Mouse (Mus musculus) olfactory bulb, adult 2 months (tissue): ENCODE data around the gene Zfp648. TPM values are rescaled to one million over a fixed set of nuclear protein-coding genes. Genes with fewer than 3 reads are reported as not detected.

Experiments
- H3K27ac ChIP-seq: fragments of 200-500 bp; 2 replicates; pipeline ENCODE4 v1.5.1; 2012; ENCODE audit warnings: low read depth, low read length; ENCODE audit not compliant: insufficient read depth
- H3K4me1 ChIP-seq: fragments of 200-500 bp; 2 replicates; pipeline ENCODE4 v1.6.1; 2012; ENCODE audit warnings: low read length; ENCODE audit not compliant: control insufficient read depth, insufficient read depth
- H3K4me3 ChIP-seq: fragments of 200-500 bp; 2 replicates; pipeline ENCODE4 v1.5.1; 2012; ENCODE audit warnings: mild to moderate bottlenecking, low read depth, low read length, moderate library complexity; ENCODE audit not compliant: insufficient read depth
- CTCF ChIP-seq: fragments of 200-500 bp; IDR thresholded peaks from 2 replicates; pipeline ENCODE4 v1.5.1; 2012; ENCODE audit warnings: low read depth, mild to moderate bottlenecking, low read length, moderate library complexity; ENCODE audit not compliant: insufficient read depth
- POLR2A ChIP-seq: fragments of 200-500 bp; IDR thresholded peaks from 2 replicates; pipeline ENCODE4 v1.6.1; 2012; ENCODE audit warnings: mild to moderate bottlenecking, low read depth, low read length, moderate library complexity; ENCODE audit not compliant: insufficient read depth
- WGBS: fragments of 180-500 bp; shearing (Covaris S2); methylation state at CpG from one replicate; pipeline ENCODE4 v1.1.7; 2018; 5-methylcytosine and 5-hydroxymethylcytosine counted together
- polyA plus RNA-seq: library from polyadenylated mRNA; stranded (reverse); fragments of >200 nt; gene quantifications from 2 replicates; pipeline ENCODE4 v1.2.4, GENCODE M21; 2012; ENCODE audit warnings: low replicate concordance; ENCODE audit not compliant: missing spikeins, insufficient read depth, insufficient read length

Zfp648 gene
- polyA plus RNA-seq, 1 experiment = not detected

DNA sequence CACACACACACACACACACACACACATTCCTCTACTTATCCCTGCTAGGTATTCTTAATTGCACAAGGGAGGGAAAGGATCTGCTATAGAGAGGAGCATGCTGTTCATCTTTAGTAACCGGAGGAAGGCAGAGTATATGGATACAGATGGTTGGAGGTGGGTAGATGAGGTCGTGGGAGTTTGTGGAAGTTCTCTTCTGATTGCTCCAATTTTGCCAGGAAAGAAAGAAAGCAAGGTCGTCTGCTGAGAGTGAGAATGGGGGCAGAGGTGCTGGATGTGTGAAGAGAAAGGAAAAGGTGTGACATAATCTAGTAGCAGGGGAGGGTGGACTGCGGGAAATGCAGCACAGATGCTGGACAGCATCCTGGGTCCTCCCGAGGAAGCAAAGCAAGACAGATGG, 51.8 kb downstream of the Zfp648 start:
- Histone ChIP-seq H3K4me1 (peaks cover 8% of the 10 kb centered on the region; the same call in 1 of the 2 replicates), H3K4me3 (no peak overlapping the region), H3K27ac (no peak overlapping the region)
- WGBS = 60% methylated on average over 5 of the region's 5 CpGs
- no peak for TF ChIP-seq POLR2A
- TF ChIP-seq CTCF = no peak
